Mouse (Mus musculus) E14TG2a.4 (cell line): ENCODE data around the gene Trmt11.

Experiments used
- CTCF ChIP-seq: conservative IDR thresholded peaks from 2 replicates; pipeline ENCODE4 v1.5.1; 2014; ENCODE audit warnings: low read length
- POU5F1 ChIP-seq: IDR thresholded peaks from 2 replicates; pipeline ENCODE4 v1.6.1; 2014; ENCODE audit warnings: low read length, borderline replicate concordance

- TF ChIP-seq CTCF (no peak), POU5F1 (no peak)
Observed at GRCm38 (mm10) chr10:30629513-30629912, 29.0 kb upstream of the Trmt11 start, which contains the start of gene Hint3.
